17 mouse cellular contexts compared by ENCODE assay signal in the genomic region with DNA sequence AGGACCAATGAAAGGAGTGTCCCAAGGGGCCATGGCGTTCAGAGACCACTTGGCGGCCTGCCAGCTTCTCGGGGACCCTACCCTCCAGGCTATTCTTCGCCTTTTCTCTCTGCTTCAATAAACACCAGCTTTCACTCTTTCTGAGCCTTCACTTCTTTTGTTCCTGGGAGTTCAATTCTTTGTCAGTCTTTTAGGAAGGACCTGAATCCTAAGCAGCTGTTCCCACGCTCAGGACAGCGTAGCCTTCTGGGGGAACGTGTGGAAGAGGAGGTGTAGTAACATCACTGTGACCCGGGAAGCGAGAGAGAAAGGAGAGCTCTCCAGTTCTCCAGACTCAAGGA.
DNase-seq lines count a peak whose midpoint lies in the region; ATAC-seq lines count a peak whose summit lies in the region.
"Had no signal": no experiment of that assay in that cellular context is flagged by ENCODE, and none has a peak within 500 bp of the region (broad histone marks: within the 10 kb centered on the region; RNA-seq: fewer than 3 reads in every experiment).

No protein-coding gene starts in this region.

- no peaks in the 10 kb centered on the region for H3K27me3 ChIP-seq in midbrain, embryonic 11.5 days (ENCODE audit: control insufficient read depth, insufficient read depth, low read length)
- H3K27me3 ChIP-seq in midbrain, embryonic 16.5 days (ENCODE audit: control insufficient read depth, insufficient read depth, low read depth, low read length) = no peaks in the 10 kb centered on the region
- no peaks in the 10 kb centered on the region for H3K27me3 ChIP-seq in forebrain, embryonic 15.5 days
- H3K27me3 ChIP-seq: heart, embryonic 15.5 days; limb, embryonic 12.5 days had no signal

- H3K4me3 ChIP-seq in midbrain, embryonic 11.5 days (ENCODE audit: low read depth, low read length) = no peak overlapping the region
- no peak overlapping the region for H3K4me3 ChIP-seq in midbrain, embryonic 16.5 days (ENCODE audit: low read depth, low read length)
- H3K4me3 ChIP-seq in forebrain, embryonic 15.5 days = no peak overlapping the region
- H3K4me3 ChIP-seq: heart, embryonic 15.5 days; left cerebral cortex, adult 2 months; limb, embryonic 12.5 days had no signal

- WGBS in midbrain, embryonic 11.5 days = 41% methylated on average over 9 of the region's 9 CpGs
- 20% methylated on average over 9 of the region's 9 CpGs for WGBS in midbrain, embryonic 16.5 days
- 15% methylated on average over 9 of the region's 9 CpGs for WGBS in forebrain, embryonic 15.5 days

- DNase-seq in midbrain, embryonic 11.5 days (ENCODE audit: low spot score, missing footprints) = no peak
- peak; percentile 31 for DNase-seq in mesoderm, embryonic 11.5 days (ENCODE audit: low read depth, low spot score)
- DNase-seq in retina, embryonic 14.5 days (ENCODE audit: low spot score) = peak; percentile 46
- DNase-seq in heart, postnatal 36 days = no peak
- no peak for DNase-seq in heart, adult 11 months
- no peak for DNase-seq in yolk sac, embryonic 10.5 days (ENCODE audit: low spot score)
- DNase-seq: cerebellum, adult 18-20 months; kidney, adult 9 months; lung, postnatal 10 days; right cerebral cortex, postnatal 14 days; thymus, adult 18-20 months had no signal

- H3K36me3 ChIP-seq in midbrain, embryonic 11.5 days (ENCODE audit: control insufficient read depth, insufficient read depth, low read length) = no peaks in the 10 kb centered on the region
- H3K36me3 ChIP-seq in midbrain, embryonic 16.5 days (ENCODE audit: control insufficient read depth, insufficient read depth, low read length) = no peaks in the 10 kb centered on the region
- H3K36me3 ChIP-seq in forebrain, embryonic 15.5 days = no peaks in the 10 kb centered on the region
- H3K36me3 ChIP-seq: heart, embryonic 15.5 days; limb, embryonic 12.5 days had no signal

- H3K27ac ChIP-seq in midbrain, embryonic 11.5 days (ENCODE audit: low read depth, low read length) = no peak overlapping the region; the same call in 1 of the 2 replicates
- no peak overlapping the region for H3K27ac ChIP-seq in midbrain, embryonic 16.5 days (ENCODE audit: low read length)
- H3K27ac ChIP-seq in forebrain, embryonic 15.5 days (replicated peaks) = peak overlapping the region; percentile 51
- H3K27ac ChIP-seq: heart, embryonic 15.5 days; left cerebral cortex, adult 2 months; limb, embryonic 12.5 days; liver, embryonic 14.5 days had no signal

- no peaks in the 10 kb centered on the region for H3K4me1 ChIP-seq in midbrain, embryonic 11.5 days (ENCODE audit: control insufficient read depth, insufficient read depth, low read length)
- peaks cover 6% of the 10 kb centered on the region for H3K4me1 ChIP-seq in midbrain, embryonic 16.5 days (ENCODE audit: control insufficient read depth, insufficient read depth, low read length)
- peaks cover 23% of the 10 kb centered on the region for H3K4me1 ChIP-seq in forebrain, embryonic 15.5 days
- H3K4me1 ChIP-seq: heart, embryonic 15.5 days; limb, embryonic 12.5 days had no signal

- intact Hi-C loops in heart, postnatal 36 days (cut with DNase I) = no loop called here

- no peak overlapping the region for H3K4me2 ChIP-seq in midbrain, embryonic 11.5 days
- H3K4me2 ChIP-seq in midbrain, embryonic 16.5 days (ENCODE audit: low read length) = no peak overlapping the region
- H3K4me2 ChIP-seq in forebrain, embryonic 15.5 days (replicated peaks) = no peak overlapping the region
- H3K4me2 ChIP-seq: heart, embryonic 15.5 days; limb, embryonic 12.5 days had no signal

- H3K9ac ChIP-seq in midbrain, embryonic 11.5 days (ENCODE audit: low read length) = no peak overlapping the region
- H3K9ac ChIP-seq in midbrain, embryonic 16.5 days (ENCODE audit: low read depth, low read length) = no peak overlapping the region
- H3K9ac ChIP-seq in forebrain, embryonic 15.5 days (replicated peaks) = no peak overlapping the region
- H3K9ac ChIP-seq: heart, embryonic 15.5 days; limb, embryonic 12.5 days; liver, embryonic 14.5 days had no signal

- ATAC-seq in midbrain, embryonic 11.5 days (ENCODE audit: low FRiP score) = peak; percentile 80
- no peak for ATAC-seq in midbrain, embryonic 16.5 days
- ATAC-seq in forebrain, embryonic 15.5 days (replicated peaks) = peak; percentile 29; the same call in 1 of the 2 replicates

- no peaks in the 10 kb centered on the region for H3K9me3 ChIP-seq in midbrain, embryonic 11.5 days (ENCODE audit: control insufficient read depth, low read length)
- H3K9me3 ChIP-seq in midbrain, embryonic 16.5 days (replicated peaks; ENCODE audit: control insufficient read depth, low read length, poor library complexity, severe bottlenecking) = no peaks in the 10 kb centered on the region
- H3K9me3 ChIP-seq in forebrain, embryonic 15.5 days = no peaks in the 10 kb centered on the region
- H3K9me3 ChIP-seq: heart, embryonic 15.5 days had no signal

Comparison
In these comparisons a context has a peak if more than half of its experiments do, and no peak if none do; other contexts are left out.
1. DNase-seq: peak in mesoderm, embryonic 11.5 days (single experiment) and retina, embryonic 14.5 days (single experiment); none in midbrain, embryonic 11.5 days (single experiment), heart, postnatal 36 days (0 of 2), heart, adult 11 months (single experiment) and yolk sac, embryonic 10.5 days (single experiment).